ENCODE assay signal across 19 mouse cellular contexts in genomic region chr17:45923217-45923730, GRCm38 (mm10).
DNase-seq lines count a peak whose midpoint lies in the region; ATAC-seq and TF ChIP-seq lines count a peak whose summit lies in the region.
"Had no signal": no experiment of that assay in that cellular context is flagged by ENCODE, and none has a peak within 500 bp of the region (broad histone marks: within the 10 kb centered on the region; RNA-seq: fewer than 3 reads in every experiment).

No protein-coding gene starts in this region.

- DNase-seq in liver: peak; percentile 19
- no peak for DNase-seq in liver, postnatal 0 days
- DNase-seq in ZHBTc4 (ENCODE audit: low read depth, low spot score): peak; percentile 71
- DNase-seq in kidney, postnatal 36 days: peak; percentile 59 to 63
- DNase-seq in left cerebral cortex, postnatal 25 days (ENCODE audit: low spot score in 2 of 2): no peak
- no peak for DNase-seq in gastrocnemius, adult 2 months
- DNase-seq: adrenal gland, adult 2 months; cerebellum, adult 11 months; cerebellum, postnatal 25 days; heart, adult 18-20 months; liver, embryonic 13.5 days; retina, postnatal 1 day; right cerebral cortex, postnatal 4 days had no signal

- WGBS in liver, postnatal 0 days (ENCODE audit: insufficient replicate concordance): 65% methylated on average over 8 of the region's 8 CpGs

- ATAC-seq in liver, postnatal 0 days: no peak
- ATAC-seq: forebrain, embryonic 14.5 days; hindbrain, postnatal 0 days; midbrain, embryonic 15.5 days had no signal

- H3K36me3 ChIP-seq in liver, postnatal 0 days (replicated peaks; ENCODE audit: insufficient read depth, low read length): no peaks in the 10 kb centered on the region
- no peaks in the 10 kb centered on the region for H3K36me3 ChIP-seq in ES-Bruce4 (ENCODE audit: control insufficient read depth, insufficient read depth, low read length, poor library complexity, severe bottlenecking)
- H3K36me3 ChIP-seq: heart, embryonic 15.5 days; liver, embryonic 13.5 days; midbrain, embryonic 15.5 days had no signal

- H3K27ac ChIP-seq in liver, postnatal 0 days (ENCODE audit: low read depth): no peak overlapping the region
- H3K27ac ChIP-seq in ES-Bruce4 (ENCODE audit: insufficient read depth, low read length): no peak overlapping the region
- no peak overlapping the region for H3K27ac ChIP-seq in gastrocnemius, adult 2 months
- H3K27ac ChIP-seq: heart, embryonic 15.5 days; hindbrain, postnatal 0 days; liver, embryonic 13.5 days; midbrain, embryonic 15.5 days had no signal

- H3K4me1 ChIP-seq in liver, postnatal 0 days (ENCODE audit: insufficient read depth): 0 out of 2 replicates have a peak, but pooled peaks cover 3% of the 10 kb centered on the region
- no peaks in the 10 kb centered on the region for H3K4me1 ChIP-seq in ES-Bruce4 (ENCODE audit: control insufficient read depth, insufficient read depth, low read length)
- H3K4me1 ChIP-seq: midbrain, embryonic 15.5 days had no signal

- no peak overlapping the region for H3K9ac ChIP-seq in liver, postnatal 0 days (replicated peaks)
- no peak overlapping the region for H3K9ac ChIP-seq in ES-Bruce4 (ENCODE audit: low read depth, poor library complexity, severe bottlenecking)
- H3K9ac ChIP-seq: heart, embryonic 15.5 days; liver, embryonic 13.5 days; midbrain, embryonic 15.5 days had no signal

- no peak overlapping the region for H3K4me3 ChIP-seq in liver, postnatal 0 days (ENCODE audit: low read depth, low read length)
- no peak overlapping the region for H3K4me3 ChIP-seq in ES-Bruce4 (ENCODE audit: low read depth, low read length)
- no peak overlapping the region for H3K4me3 ChIP-seq in gastrocnemius, adult 2 months
- H3K4me3 ChIP-seq: erythroblast, embryonic 14.5 days; heart, embryonic 15.5 days; liver, embryonic 13.5 days; midbrain, embryonic 15.5 days had no signal

- intact Hi-C loops in left cerebral cortex, postnatal 25 days (cut with DNase I): no loop called here
- intact Hi-C loops in gastrocnemius, adult 2 months (cut with DNase I): no loop called here

- no peak for TF ChIP-seq EP300 in liver, postnatal 0 days (IDR thresholded peaks at IDR 0.05; ENCODE audit: low read depth)
- peak; percentile 81; the same call in 1 of the 2 replicates for TF ChIP-seq EP300 in ES-Bruce4 (IDR thresholded peaks at IDR 0.05; ENCODE audit: insufficient read depth, low read depth, low read length)

- H3K4me2 ChIP-seq in liver, postnatal 0 days (ENCODE audit: low read depth, low read length): no peak overlapping the region
- H3K4me2 ChIP-seq: heart, embryonic 15.5 days; liver, embryonic 13.5 days; midbrain, embryonic 15.5 days had no signal

- no peak for TF ChIP-seq POLR2A in ES-Bruce4 (IDR thresholded peaks at IDR 0.05; ENCODE audit: insufficient read depth, low read length)

- no peak for TF ChIP-seq CTCF in liver, postnatal 0 days (IDR thresholded peaks at IDR 0.05; ENCODE audit: low read depth)
- no peak for TF ChIP-seq CTCF in ES-Bruce4 (IDR thresholded peaks at IDR 0.05; ENCODE audit: low read depth, low read length)
- TF ChIP-seq CTCF in gastrocnemius, adult 2 months (IDR thresholded peaks at IDR 0.05): no peak

- H3K9me3 ChIP-seq in liver, postnatal 0 days (ENCODE audit: low read length): no peaks in the 10 kb centered on the region
- no peaks in the 10 kb centered on the region for H3K9me3 ChIP-seq in ES-Bruce4 (replicated peaks; ENCODE audit: control insufficient read depth, insufficient read depth, low read length, poor library complexity, severe bottlenecking)
- H3K9me3 ChIP-seq: heart, embryonic 15.5 days; liver, embryonic 13.5 days; midbrain, embryonic 15.5 days had no signal

- no peaks in the 10 kb centered on the region for H3K27me3 ChIP-seq in liver, postnatal 0 days (ENCODE audit: insufficient read depth, low read length)
- no peaks in the 10 kb centered on the region for H3K27me3 ChIP-seq in ES-Bruce4 (ENCODE audit: control insufficient read depth, insufficient read depth, low read length, poor library complexity, severe bottlenecking)
- H3K27me3 ChIP-seq: heart, embryonic 15.5 days; liver, embryonic 13.5 days; midbrain, embryonic 15.5 days had no signal

Comparison
In these comparisons a context has a peak if more than half of its experiments do, and no peak if none do; other contexts are left out.
1. DNase-seq: peak in liver (single experiment), ZHBTc4 (single experiment) and kidney, postnatal 36 days (2 of 2); none in liver, postnatal 0 days (single experiment), left cerebral cortex, postnatal 25 days (0 of 2) and gastrocnemius, adult 2 months (single experiment).